18 mouse cellular contexts compared by ENCODE assay signal in genomic region chr7:130954177-130954601, GRCm38 (mm10). TPM values are rescaled to one million over a fixed set of nuclear protein-coding genes. Genes with fewer than 3 reads are reported as not detected.
DNase-seq lines count a peak whose midpoint lies in the region; ATAC-seq and TF ChIP-seq lines count a peak whose summit lies in the region.
"Had no signal": no experiment of that assay in that cellular context is flagged by ENCODE, and none has a peak within 500 bp of the region (broad histone marks: within the 10 kb centered on the region; RNA-seq: fewer than 3 reads in every experiment).

No protein-coding gene starts in this region.

- H3K27ac ChIP-seq in embryonic facial prominence, embryonic 15.5 days (replicated peaks) = peak overlapping the region; percentile 71
- H3K27ac ChIP-seq in embryonic facial prominence, embryonic 10.5 days (replicated peaks) = no peak overlapping the region
- H3K27ac ChIP-seq in testis, adult 2 months (ENCODE audit: control insufficient read depth, insufficient read depth, low read depth, low read length) = peak overlapping the region; percentile 10; the same call in 1 of the 2 replicates
- no peak overlapping the region for H3K27ac ChIP-seq in midbrain, embryonic 13.5 days
- H3K27ac ChIP-seq: embryonic facial prominence, embryonic 12.5 days; hindbrain, postnatal 0 days; liver, embryonic 13.5 days; neural tube, embryonic 12.5 days had no signal

- H3K9me3 ChIP-seq in embryonic facial prominence, embryonic 15.5 days (replicated peaks) = no peaks in the 10 kb centered on the region
- no peaks in the 10 kb centered on the region for H3K9me3 ChIP-seq in embryonic facial prominence, embryonic 10.5 days
- no peaks in the 10 kb centered on the region for H3K9me3 ChIP-seq in midbrain, embryonic 13.5 days
- H3K9me3 ChIP-seq: liver, embryonic 13.5 days; neural tube, embryonic 12.5 days had no signal

- H3K9ac ChIP-seq in embryonic facial prominence, embryonic 15.5 days = no peak overlapping the region
- H3K9ac ChIP-seq in midbrain, embryonic 13.5 days (replicated peaks) = no peak overlapping the region
- H3K9ac ChIP-seq: embryonic facial prominence, embryonic 12.5 days; liver, embryonic 13.5 days; neural tube, embryonic 12.5 days had no signal

- no peak for TF ChIP-seq POLR2A in testis, adult 2 months (IDR thresholded peaks at IDR 0.05; ENCODE audit: control insufficient read depth, low read depth, low read length)

- 0 out of 2 replicates have a peak, but pooled peaks have one; percentile 39 for ATAC-seq in embryonic facial prominence, embryonic 15.5 days (ENCODE audit: insufficient number of reproducible peaks, low FRiP score, low TSS enrichment, low read depth)
- ATAC-seq in midbrain, embryonic 13.5 days = no peak
- no peak for ATAC-seq in megakaryocyte progenitor cell, adult 5-6 weeks (replicated peaks; ENCODE audit: poor library complexity)

- H3K27me3 ChIP-seq in embryonic facial prominence, embryonic 15.5 days = no peaks in the 10 kb centered on the region
- H3K27me3 ChIP-seq in embryonic facial prominence, embryonic 10.5 days (replicated peaks; ENCODE audit: low read depth, poor library complexity, severe bottlenecking) = 0 out of 2 replicates have a peak, but pooled peaks cover 4% of the 10 kb centered on the region
- no peaks in the 10 kb centered on the region for H3K27me3 ChIP-seq in testis, adult 2 months (ENCODE audit: control insufficient read depth, insufficient read depth, low read length)
- H3K27me3 ChIP-seq in midbrain, embryonic 13.5 days = no peaks in the 10 kb centered on the region
- H3K27me3 ChIP-seq: embryonic facial prominence, embryonic 12.5 days; liver, embryonic 13.5 days; neural tube, embryonic 12.5 days had no signal

- WGBS in embryonic facial prominence, embryonic 15.5 days = 62% methylated on average over 10 of the region's 10 CpGs
- 89% methylated on average over 10 of the region's 10 CpGs for WGBS in embryonic facial prominence, embryonic 10.5 days
- 89% methylated on average over 10 of the region's 10 CpGs for WGBS in midbrain, embryonic 13.5 days

- H3K4me3 ChIP-seq in embryonic facial prominence, embryonic 15.5 days (replicated peaks) = no peak overlapping the region
- no peak overlapping the region for H3K4me3 ChIP-seq in embryonic facial prominence, embryonic 10.5 days
- H3K4me3 ChIP-seq in testis, adult 2 months (ENCODE audit: control insufficient read depth, low read depth, low read length) = no peak overlapping the region
- H3K4me3 ChIP-seq in midbrain, embryonic 13.5 days (replicated peaks) = no peak overlapping the region
- H3K4me3 ChIP-seq: embryonic facial prominence, embryonic 12.5 days; liver, embryonic 13.5 days; neural tube, embryonic 12.5 days had no signal

- no peak overlapping the region for H3K4me2 ChIP-seq in embryonic facial prominence, embryonic 15.5 days (replicated peaks)
- no peak overlapping the region for H3K4me2 ChIP-seq in midbrain, embryonic 13.5 days (replicated peaks)
- H3K4me2 ChIP-seq: embryonic facial prominence, embryonic 12.5 days; liver, embryonic 13.5 days; neural tube, embryonic 12.5 days had no signal

- DNase-seq in embryonic facial prominence, embryonic 10.5 days (ENCODE audit: low spot score) = no peak
- DNase-seq in testis, postnatal 14 days (ENCODE audit: low spot score) = no peak
- DNase-seq in layer of hippocampus, adult 18-20 months (ENCODE audit: low spot score in 2 of 2) = peak; percentile 57 to 82
- no peak for DNase-seq in left cerebral cortex, adult 11 months (ENCODE audit: low spot score)
- DNase-seq: adrenal gland, postnatal 25 days; gastrocnemius, postnatal 14 days; heart, postnatal 36 days; kidney, adult 2 months; kidney, postnatal 25 days; liver, embryonic 13.5 days had no signal

- no peaks in the 10 kb centered on the region for H3K36me3 ChIP-seq in embryonic facial prominence, embryonic 15.5 days
- H3K36me3 ChIP-seq in embryonic facial prominence, embryonic 10.5 days (replicated peaks) = no peaks in the 10 kb centered on the region
- H3K36me3 ChIP-seq in testis, adult 2 months (ENCODE audit: control insufficient read depth, insufficient read depth, low read length) = no peaks in the 10 kb centered on the region
- H3K36me3 ChIP-seq in midbrain, embryonic 13.5 days = no peaks in the 10 kb centered on the region
- H3K36me3 ChIP-seq: embryonic facial prominence, embryonic 12.5 days; liver, embryonic 13.5 days; neural tube, embryonic 12.5 days had no signal

- no peak for TF ChIP-seq CTCF in testis, adult 2 months (IDR thresholded peaks at IDR 0.05; ENCODE audit: control insufficient read depth, insufficient read depth, insufficient replicate concordance, low read depth, low read length)

- peaks cover 9% of the 10 kb centered on the region for H3K4me1 ChIP-seq in embryonic facial prominence, embryonic 15.5 days
- H3K4me1 ChIP-seq in embryonic facial prominence, embryonic 10.5 days = peaks cover 10% of the 10 kb centered on the region
- no peaks in the 10 kb centered on the region; the same call in 1 of the 2 replicates for H3K4me1 ChIP-seq in testis, adult 2 months (ENCODE audit: control insufficient read depth, insufficient read depth, low read length)
- no peaks in the 10 kb centered on the region for H3K4me1 ChIP-seq in midbrain, embryonic 13.5 days (replicated peaks)
- H3K4me1 ChIP-seq: liver, embryonic 13.5 days had no signal

RNA-seq across cellular contexts. Expression of gene Htra1, which starts 18.3 kb away (rescaled TPM):
- 116 and 122 TPM in 2 replicates for polyA plus RNA-seq in embryonic facial prominence, embryonic 15.5 days (2015; fragmentation: Nextera tagmentation; extraction: Ambion mirVana)
- polyA plus RNA-seq in embryonic facial prominence, embryonic 10.5 days (2016; fragmentation: Nextera tagmentation; extraction: Ambion mirVana) = 3.2 and 3.3 TPM in 2 replicates
- 6.7 and 7.3 TPM in 2 replicates for polyA plus RNA-seq in testis, adult 2 months (2012; rRNA removed)
- total RNA-seq in layer of hippocampus, adult 18-20 months (2021) = 100 to 1,000 TPM; 257 to 274 TPM
- 4.3 and 6.2 TPM in 2 replicates for polyA plus RNA-seq in midbrain, embryonic 13.5 days (2015; fragmentation: Nextera tagmentation; extraction: Ambion mirVana)
- total RNA-seq in megakaryocyte progenitor cell, adult 5-6 weeks (2015) = not detected in 2 replicates
- 0.29 TPM in 1 of 2 replicates, not detected in the other for total RNA-seq in megakaryocyte progenitor cell, adult 5-6 weeks (2017)
- total RNA-seq: megakaryocyte, adult 5-6 weeks had no signal

Comparison
In these comparisons a context has a peak if more than half of its experiments do, and no peak if none do; other contexts are left out.
1. H3K27ac ChIP-seq: peak in embryonic facial prominence, embryonic 15.5 days (single experiment) and testis, adult 2 months (single experiment); none in embryonic facial prominence, embryonic 10.5 days (single experiment) and midbrain, embryonic 13.5 days (single experiment).
2. RNA of gene Htra1, which starts 18.3 kb away (polyA plus RNA-seq): 116 to 122 TPM in embryonic facial prominence, embryonic 15.5 days; 6.7 to 7.3 TPM in testis, adult 2 months, 4.3 to 6.2 TPM in midbrain, embryonic 13.5 days and 3.2 to 3.3 TPM in embryonic facial prominence, embryonic 10.5 days; every median in the first group is over 10 times any median in the second.
3. DNase-seq: peak in layer of hippocampus, adult 18-20 months (2 of 2); none in embryonic facial prominence, embryonic 10.5 days (single experiment), testis, postnatal 14 days (single experiment) and left cerebral cortex, adult 11 months (single experiment).